Mouse (Mus musculus) G1E (cell line): ENCODE data around the gene Tmem14c. TPM values are rescaled to one million over a fixed set of nuclear protein-coding genes. Genes with fewer than 3 reads are reported as not detected.

Source experiments
- ATAC-seq: 2 replicates; pipeline ENCODE4 v1.8.0; 2016; ENCODE audit warnings: mild to moderate bottlenecking; ENCODE audit not compliant: insufficient number of reproducible peaks, poor library complexity, low FRiP score, severe bottlenecking; ENCODE audit errors: extremely low read depth
- DNase-seq: peaks from one replicate; pipeline ENCODE4 v3.0.0; 2012; ENCODE audit warnings: low spot score
- H3K27me3 ChIP-seq: 2 replicates; pipeline ENCODE4 v1.6.1; 2012; ENCODE audit warnings: mild to moderate bottlenecking, low read length, inconsistent platforms; ENCODE audit not compliant: insufficient read depth
- H3K36me3 ChIP-seq: replicated peaks from 2 replicates; pipeline ENCODE3; 2012; ENCODE audit warnings: mild to moderate bottlenecking, inconsistent platforms
- H3K4me1 ChIP-seq: 2 replicates; pipeline ENCODE4 v1.6.1; 2012; ENCODE audit warnings: low read depth, low read length, inconsistent platforms, mixed read lengths; ENCODE audit not compliant: insufficient read depth
- H3K4me3 ChIP-seq: 2 replicates; pipeline ENCODE4 v1.5.1; 2012; ENCODE audit warnings: low read depth, mild to moderate bottlenecking, inconsistent platforms, low read length, moderate library complexity, mixed read lengths
- H3K9me3 ChIP-seq: replicated peaks from 2 replicates; pipeline ENCODE4 v1.6.1; 2012; ENCODE audit warnings: inconsistent platforms
- CTCF ChIP-seq: IDR thresholded peaks from 2 replicates; pipeline ENCODE4 v1.5.1; 2012; ENCODE audit warnings: low read depth, low read length, inconsistent platforms, mixed read lengths
- GATA1 ChIP-seq: IDR thresholded peaks from 2 replicates; pipeline ENCODE4 v1.6.1; 2012; ENCODE audit warnings: borderline replicate concordance, low read length, inconsistent platforms, mixed read lengths
- GATA2 ChIP-seq: IDR thresholded peaks from 2 replicates; pipeline ENCODE4 v1.6.1; 2012; ENCODE audit warnings: low read depth, low read length, inconsistent platforms, borderline replicate concordance
- POLR2AphosphoS5 ChIP-seq: IDR thresholded peaks from 2 replicates; pipeline ENCODE4 v1.6.1; 2012; ENCODE audit warnings: low read depth, low read length, inconsistent platforms; ENCODE audit not compliant: insufficient replicate concordance
- TAL1 ChIP-seq: conservative IDR thresholded peaks from 2 replicates; pipeline ENCODE4 v1.6.1; 2012; ENCODE audit warnings: low read depth, low read length, inconsistent platforms, mixed read lengths
- polyA plus RNA-seq: library from polyadenylated mRNA; stranded (reverse); fragments of >175 nt; gene quantifications from 2 replicates; pipeline ENCODE4 v1.2.3, GENCODE M21; 2012
- total RNA-seq, 2 experiments: library from RNA; stranded (forward) in 1 of 2; stranded (reverse) in 1 of 2; fragments of 200-1000 nt in 1 of 2; fragments of >200 nt in 1 of 2; fragmentation: Nextera tagmentation in 1 of 2; gene quantifications; 2 replicates each; pipeline ENCODE4 v1.2.3; 2014 to 2017

Gene Tmem14c
- 37.2 and 46.6 TPM in 2 replicates for total RNA-seq (2014; fragmentation: Nextera tagmentation)
- total RNA-seq (2017), result 152 and 179 TPM in 2 replicates
- polyA plus RNA-seq, result 103 and 113 TPM in 2 replicates

- DNase-seq, result peak; percentile 96
- peak; percentile 72 for ATAC-seq
- Histone ChIP-seq H3K4me3 (peak within 1 kb of the TSS; percentile 75), H3K27me3 (no peaks in the 10 kb centered on the region), H3K36me3 (peaks cover 84% of the 10 kb centered on the region), H3K9me3 (no peaks in the 10 kb centered on the region), H3K4me1 (peaks cover 58% of the 10 kb centered on the region)
- no peak for TF ChIP-seq GATA1
- no peak for TF ChIP-seq POLR2AphosphoS5
- no peak for TF ChIP-seq CTCF
- TF ChIP-seq TAL1, result no peak
- no peak for TF ChIP-seq GATA2
These were observed at the start of gene Tmem14c for GRCm38 (mm10) chr13:41015829-41016634. TSS of gene Tmem14c (plus strand) at chr13:41016292.

- no peak for DNase-seq
- Histone ChIP-seq H3K4me1 (no peaks in the 10 kb centered on the region), H3K9me3 (no peaks in the 10 kb centered on the region), H3K27me3 (0 out of 2 replicates have a peak, but pooled peaks cover 3% of the 10 kb centered on the region), H3K4me3 (no peak overlapping the region), H3K36me3 (no peaks in the 10 kb centered on the region)
- TF ChIP-seq CTCF (no peak), TAL1 (no peak), GATA1 (no peak), GATA2 (no peak), POLR2AphosphoS5 (no peak)
- no peak for ATAC-seq
These were observed 48.5 kb upstream of the Tmem14c start for GRCm38 (mm10) chr13:40967609-40968008.

GRCm38 (mm10) chr13:40968564-40968963, 47.5 kb upstream of the Tmem14c start:
- ATAC-seq, result no peak
- Histone ChIP-seq H3K27me3 (0 out of 2 replicates have a peak, but pooled peaks cover 3% of the 10 kb centered on the region), H3K4me1 (no peaks in the 10 kb centered on the region), H3K9me3 (no peaks in the 10 kb centered on the region), H3K36me3 (no peaks in the 10 kb centered on the region), H3K4me3 (no peak overlapping the region)
- DNase-seq, result no peak
- TF ChIP-seq CTCF, result no peak
- no peak for TF ChIP-seq POLR2AphosphoS5
- TF ChIP-seq GATA2, result no peak
- TF ChIP-seq TAL1, result no peak
- no peak for TF ChIP-seq GATA1

GRCm38 (mm10) chr13:40969761-40970390, 46.2 kb upstream of the Tmem14c start:
- Histone ChIP-seq H3K4me1 (no peaks in the 10 kb centered on the region), H3K4me3 (no peak overlapping the region), H3K27me3 (0 out of 2 replicates have a peak, but pooled peaks cover 3% of the 10 kb centered on the region), H3K36me3 (no peaks in the 10 kb centered on the region), H3K9me3 (no peaks in the 10 kb centered on the region)
- TF ChIP-seq CTCF, result no peak
- no peak for TF ChIP-seq GATA2
- ATAC-seq (no peak), DNase-seq (no peak)

GRCm38 (mm10) chr13:40971261-40971660, 44.8 kb upstream of the Tmem14c start:
- ATAC-seq, result no peak
- no peaks in the 10 kb centered on the region for H3K9me3 ChIP-seq
- H3K27me3 ChIP-seq, result peaks cover 8% of the 10 kb centered on the region; the same call in 1 of the 2 replicates
- no peak overlapping the region for H3K4me3 ChIP-seq
- H3K4me1 ChIP-seq, result no peaks in the 10 kb centered on the region
- TF ChIP-seq GATA2 (no peak), TAL1 (no peak)
- no peak for DNase-seq
- no peaks in the 10 kb centered on the region for H3K36me3 ChIP-seq

- no peaks in the 10 kb centered on the region for H3K9me3 ChIP-seq
- H3K36me3 ChIP-seq, result no peaks in the 10 kb centered on the region
- no peaks in the 10 kb centered on the region for H3K4me1 ChIP-seq
- no peak for TF ChIP-seq GATA2
- TF ChIP-seq POLR2AphosphoS5, result no peak
- no peak for TF ChIP-seq CTCF
- TF ChIP-seq GATA1, result no peak
- no peak for TF ChIP-seq TAL1
- no peak for ATAC-seq
- no peak for DNase-seq
- peaks cover 11% of the 10 kb centered on the region for H3K27me3 ChIP-seq
- H3K4me3 ChIP-seq, result no peak overlapping the region
These were observed 44.3 kb upstream of the Tmem14c start for GRCm38 (mm10) chr13:40971831-40972230.
